Mouse (Mus musculus) testis, adult 2 months (tissue): ENCODE data around the gene 1810009A15Rik. TPM values are rescaled to one million over a fixed set of nuclear protein-coding genes. Genes with fewer than 3 reads are reported as not detected.

Source experiments
- H3K27ac ChIP-seq: fragments of 200-500 bp; 2 replicates; pipeline ENCODE4 v1.5.1; 2012; ENCODE audit warnings: low read depth, low read length; ENCODE audit not compliant: control insufficient read depth, insufficient read depth
- H3K27me3 ChIP-seq: fragments of 200-500 bp; 2 replicates; pipeline ENCODE4 v1.6.1; 2012; ENCODE audit warnings: mild to moderate bottlenecking, low read length, moderate library complexity; ENCODE audit not compliant: control insufficient read depth, insufficient read depth
- H3K36me3 ChIP-seq: fragments of 200-500 bp; 2 replicates; pipeline ENCODE4 v1.6.1; 2012; ENCODE audit warnings: mild to moderate bottlenecking, low read length; ENCODE audit not compliant: control insufficient read depth, insufficient read depth
- H3K4me1 ChIP-seq: fragments of 200-500 bp; 2 replicates; pipeline ENCODE4 v1.6.1; 2012; ENCODE audit warnings: low read length; ENCODE audit not compliant: control insufficient read depth, insufficient read depth
- H3K4me3 ChIP-seq: fragments of 200-500 bp; 2 replicates; pipeline ENCODE4 v1.5.1; 2012; ENCODE audit warnings: low read depth, mild to moderate bottlenecking, low read length, moderate library complexity, mixed read lengths; ENCODE audit not compliant: control insufficient read depth
- CTCF ChIP-seq: fragments of 200-500 bp; IDR thresholded peaks from 2 replicates; pipeline ENCODE4 v1.5.1; 2012; ENCODE audit warnings: low read depth, mild to moderate bottlenecking, inconsistent platforms, low read length, moderate library complexity; ENCODE audit not compliant: control insufficient read depth, insufficient read depth, insufficient replicate concordance
- POLR2A ChIP-seq: fragments of 200-500 bp; IDR thresholded peaks from 2 replicates; pipeline ENCODE4 v1.6.1; 2012; ENCODE audit warnings: low read depth, mild to moderate bottlenecking, inconsistent platforms, low read length, moderate library complexity; ENCODE audit not compliant: control insufficient read depth
- polyA plus RNA-seq: library from polyadenylated mRNA; depleted of rRNA; stranded (reverse); fragments of >200 nt; gene quantifications from 2 replicates; pipeline ENCODE4 v1.2.3, GENCODE M21; 2012; rRNA removed

The 1810009A15Rik gene
- 48.2 and 48.4 TPM in 2 replicates for polyA plus RNA-seq

- peak within 1 kb of the TSS; percentile 90 for H3K27ac ChIP-seq
- no peak for TF ChIP-seq CTCF
- peak; percentile 94 for TF ChIP-seq POLR2A
- no peaks in the 10 kb centered on the region for H3K27me3 ChIP-seq
- H3K4me1 ChIP-seq: peaks cover 9% of the 10 kb centered on the region
- no peaks in the 10 kb centered on the region for H3K36me3 ChIP-seq
- peak within 1 kb of the TSS; percentile 98 for H3K4me3 ChIP-seq
These were observed at the start of gene 1810009A15Rik, which contains the start of gene Gm49416 for GRCm38 (mm10) chr19:8888511-8889385. Gene 1810009A15Rik (plus strand): TSS chr19:8888853. Gene Gm49416 (plus strand): TSS chr19:8888926.

GRCm38 (mm10) chr19:8839103-8839907 is 49.3 kb upstream of the 1810009A15Rik start, which contains the start of gene Gng3:
Gene Gng3 (minus strand): TSS chr19:8839194.
- H3K4me3 ChIP-seq: peak within 1 kb of the TSS; percentile 93
- H3K4me1 ChIP-seq: peaks cover 18% of the 10 kb centered on the region
- H3K27ac ChIP-seq: peak within 1 kb of the TSS; percentile 92
- no peaks in the 10 kb centered on the region for H3K27me3 ChIP-seq
- TF ChIP-seq POLR2A: no peak
- TF ChIP-seq CTCF: no peak
- H3K36me3 ChIP-seq: peaks cover 2% of the 10 kb centered on the region; the same call in 1 of the 2 replicates

- H3K4me3 ChIP-seq: peak overlapping the region; percentile 79
- no peak overlapping the region for H3K27ac ChIP-seq
- TF ChIP-seq POLR2A (0 out of 2 replicates have a peak, but pooled peaks have one; percentile 41), CTCF (no peak)
These were observed 48.5 kb upstream of the 1810009A15Rik start for GRCm38 (mm10) chr19:8839908-8840791.

GRCm38 (mm10) chr19:8841012-8841411 is 47.6 kb upstream of the 1810009A15Rik start:
- TF ChIP-seq POLR2A: no peak
- no peak for TF ChIP-seq CTCF
- H3K27ac ChIP-seq: no peak overlapping the region
- H3K4me1 ChIP-seq: peaks cover 18% of the 10 kb centered on the region
- peak overlapping the region; percentile 79 for H3K4me3 ChIP-seq
- H3K27me3 ChIP-seq: no peaks in the 10 kb centered on the region
- peaks cover 2% of the 10 kb centered on the region; the same call in 1 of the 2 replicates for H3K36me3 ChIP-seq

More at GRCm38 (mm10) chr19:8839908-8840791, 48.5 kb upstream of the 1810009A15Rik start:
- H3K27me3 ChIP-seq: no peaks in the 10 kb centered on the region
- peaks cover 2% of the 10 kb centered on the region; the same call in 1 of the 2 replicates for H3K36me3 ChIP-seq
- H3K4me1 ChIP-seq: peaks cover 18% of the 10 kb centered on the region

- Histone ChIP-seq H3K27me3 (no peaks in the 10 kb centered on the region), H3K4me1 (peaks cover 15% of the 10 kb centered on the region), H3K36me3 (peaks cover 2% of the 10 kb centered on the region; the same call in 1 of the 2 replicates), H3K4me3 (no peak overlapping the region), H3K27ac (no peak overlapping the region)
- TF ChIP-seq CTCF: no peak
- no peak for TF ChIP-seq POLR2A
These were observed 45.7 kb upstream of the 1810009A15Rik start for GRCm38 (mm10) chr19:8842961-8843360.

GRCm38 (mm10) chr19:8844371-8845129 is 44.1 kb upstream of the 1810009A15Rik start:
- no peak overlapping the region for H3K4me3 ChIP-seq
- H3K27ac ChIP-seq: no peak overlapping the region
- TF ChIP-seq CTCF: no peak
- no peak for TF ChIP-seq POLR2A
- peaks cover 4% of the 10 kb centered on the region for H3K4me1 ChIP-seq
- peaks cover 2% of the 10 kb centered on the region; the same call in 1 of the 2 replicates for H3K36me3 ChIP-seq
- no peaks in the 10 kb centered on the region for H3K27me3 ChIP-seq
